Mouse (Mus musculus) stomach, postnatal 0 days (tissue): ENCODE data around the gene Il23a.
"Not testable (repeated sequence)": the region's sequence is repeated elsewhere in the genome, so short reads cannot be mapped to it uniquely, and the experiment has no call there.

ENCODE experiments used
- CTCF ChIP-seq: IDR thresholded peaks from 2 replicates; pipeline ENCODE4 v1.5.1; 2016; ENCODE audit warnings: antibody characterized with exemption, low read depth, mild to moderate bottlenecking, moderate library complexity
- EP300 ChIP-seq: optimal IDR thresholded peaks from 2 replicates; pipeline ENCODE3; 2016; ENCODE audit warnings: antibody characterized with exemption

GRCm38 (mm10) chr10:128260376-128260775 lies 38.2 kb downstream of the Il23a start:
- not testable (repeated sequence) for TF ChIP-seq CTCF, EP300
